Mouse (Mus musculus): ENCODE data around the gene Arhgdib. TPM values are rescaled to one million over a fixed set of nuclear protein-coding genes. Genes with fewer than 3 reads are reported as not detected.

Gene Arhgdib
- polyA plus RNA-seq, 1 experiment from 2014 or later, result 16.6 TPM

Other genes with a start within 250 kb of the Arhgdib start
- 0.15 and 0.28 TPM in 2 replicates for gene Gucy2c, start 160.1 kb downstream of the Arhgdib start, polyA plus RNA-seq (2015; fragmentation: Nextera tagmentation; extraction: Ambion mirVana)
- gene Hist4h4, start 137.5 kb downstream of the Arhgdib start, polyA plus RNA-seq (2015; fragmentation: Nextera tagmentation; extraction: Ambion mirVana), result 0.40 and 0.56 TPM in 2 replicates
- 108 and 135 TPM in 2 replicates for gene H2afj, start 133.7 kb downstream of the Arhgdib start, polyA plus RNA-seq (2015; fragmentation: Nextera tagmentation; extraction: Ambion mirVana)
- 1.1 and 1.3 TPM in 2 replicates for gene BC049715, start 114.3 kb downstream of the Arhgdib start, polyA plus RNA-seq (2015; fragmentation: Nextera tagmentation; extraction: Ambion mirVana)
- gene Wbp11, start 113.7 kb downstream of the Arhgdib start, polyA plus RNA-seq (2015; fragmentation: Nextera tagmentation; extraction: Ambion mirVana), result 79.6 and 85.0 TPM in 2 replicates
- 1.7 and 2.1 TPM in 2 replicates for gene Smco3, start 106.4 kb downstream of the Arhgdib start, polyA plus RNA-seq (2015; fragmentation: Nextera tagmentation; extraction: Ambion mirVana)
- gene Art4, start 84.2 kb downstream of the Arhgdib start, polyA plus RNA-seq (2015; fragmentation: Nextera tagmentation; extraction: Ambion mirVana), result 0.34 and 0.59 TPM in 2 replicates
- gene Mgp, start 66.1 kb downstream of the Arhgdib start, polyA plus RNA-seq (2015; fragmentation: Nextera tagmentation; extraction: Ambion mirVana), result 30.1 and 32.9 TPM in 2 replicates
- not detected in 2 replicates for gene Erp27, start 19.7 kb downstream of the Arhgdib start, polyA plus RNA-seq (2015; fragmentation: Nextera tagmentation; extraction: Ambion mirVana)
- gene Pde6h, start 18.1 kb downstream of the Arhgdib start, polyA plus RNA-seq (2015; fragmentation: Nextera tagmentation; extraction: Ambion mirVana), result not detected in 2 replicates
- 2.7 and 5.5 TPM in 2 replicates for gene Rerg, start 228.6 kb upstream of the Arhgdib start, polyA plus RNA-seq (2015; fragmentation: Nextera tagmentation; extraction: Ambion mirVana)